Mouse (Mus musculus) lung, embryonic 15.5 days (tissue): ENCODE measurements around the gene Hmgb1. TPM values are rescaled to one million over a fixed set of nuclear protein-coding genes. Genes with fewer than 3 reads are reported as not detected.
"Not testable (repeated sequence)": the region's sequence is repeated elsewhere in the genome, so short reads cannot be mapped to it uniquely, and the experiment has no call there.

Source experiments
- ATAC-seq: fragments of 200-750 bp; cut with Nextera tagmentation; 2 replicates; pipeline ENCODE4 v1.8.0; 2017; ENCODE audit warnings: moderate number of reproducible peaks, borderline replicate concordance; ENCODE audit not compliant: low FRiP score, low TSS enrichment; ENCODE audit errors: extremely low read depth
- H3K27ac ChIP-seq: fragments of 300-500 bp; sonication (generic); 2 replicates; pipeline ENCODE4 v1.5.1; 2015; ENCODE audit warnings: moderate library complexity, mild to moderate bottlenecking, inconsistent platforms
- H3K27me3 ChIP-seq: fragments of 300-500 bp; sonication (generic); 2 replicates; pipeline ENCODE4 v1.6.1; 2015; ENCODE audit warnings: inconsistent platforms
- H3K36me3 ChIP-seq: fragments of 300-500 bp; sonication (generic); 2 replicates; pipeline ENCODE4 v1.6.1; 2015; ENCODE audit warnings: inconsistent platforms
- H3K4me1 ChIP-seq: fragments of 300-500 bp; sonication (generic); 2 replicates; pipeline ENCODE4 v1.6.1; 2015; ENCODE audit warnings: inconsistent platforms
- H3K4me2 ChIP-seq: fragments of 300-500 bp; sonication (generic); 2 replicates; pipeline ENCODE4 v1.6.1; 2015; ENCODE audit warnings: inconsistent platforms, mild to moderate bottlenecking, moderate library complexity
- H3K4me3 ChIP-seq: fragments of 300-500 bp; sonication (generic); 2 replicates; pipeline ENCODE4 v1.5.1; 2015; ENCODE audit warnings: mild to moderate bottlenecking, inconsistent platforms
- H3K9ac ChIP-seq: fragments of 300-500 bp; sonication (generic); 2 replicates; pipeline ENCODE4 v1.6.1; 2015; ENCODE audit warnings: inconsistent platforms
- H3K9me3 ChIP-seq: fragments of 300-500 bp; sonication (generic); 2 replicates; pipeline ENCODE4 v1.6.1; 2016; ENCODE audit warnings: inconsistent platforms
- WGBS: fragments of 180-500 bp; shearing (Covaris S2); methylation state at CpG from one replicate; pipeline ENCODE4 v1.1.7; 2015; 5-methylcytosine and 5-hydroxymethylcytosine counted together
- polyA plus RNA-seq: library from polyadenylated mRNA; unstranded; fragments of >200 nt; fragmentation: Nextera tagmentation; extraction: Ambion mirVana; gene quantifications from 2 replicates; pipeline ENCODE4 v1.2.1, GENCODE M21; 2015

Gene Hmgb1
- polyA plus RNA-seq, 1 experiment from 2014 or later: 1,537 TPM

DNA sequence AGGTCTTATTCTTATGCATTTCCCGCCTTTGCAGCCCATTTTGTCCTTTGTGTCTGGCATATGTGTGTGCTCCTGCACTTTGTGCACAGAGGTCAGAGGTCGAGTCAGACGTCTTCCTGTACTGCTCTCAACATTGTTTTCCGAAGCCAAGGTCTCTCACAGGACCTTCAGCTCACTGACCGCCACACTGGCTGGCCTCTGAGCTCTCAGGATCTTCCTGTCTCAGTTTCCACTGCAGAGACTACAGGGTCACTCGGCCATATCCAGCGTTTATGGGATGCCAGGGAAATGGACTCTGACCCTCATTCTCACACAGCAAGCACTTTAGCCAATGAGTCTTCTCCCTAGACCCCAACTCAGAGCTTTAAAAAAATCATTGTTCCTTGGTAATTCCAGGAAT, 19.4 kb downstream of the Hmgb1 start:
- 0 out of 2 replicates have a peak, but pooled peaks cover 11% of the 10 kb centered on the region for H3K4me1 ChIP-seq
- H3K9ac ChIP-seq: no peak overlapping the region
- WGBS: 43% methylated on average over 7 of the region's 7 CpGs
- no peaks in the 10 kb centered on the region for H3K9me3 ChIP-seq
- no peak overlapping the region for H3K4me2 ChIP-seq
- no peak for ATAC-seq
- H3K27ac ChIP-seq: no peak overlapping the region
- no peak overlapping the region for H3K4me3 ChIP-seq
- no peaks in the 10 kb centered on the region for H3K27me3 ChIP-seq
- no peaks in the 10 kb centered on the region for H3K36me3 ChIP-seq

DNA sequence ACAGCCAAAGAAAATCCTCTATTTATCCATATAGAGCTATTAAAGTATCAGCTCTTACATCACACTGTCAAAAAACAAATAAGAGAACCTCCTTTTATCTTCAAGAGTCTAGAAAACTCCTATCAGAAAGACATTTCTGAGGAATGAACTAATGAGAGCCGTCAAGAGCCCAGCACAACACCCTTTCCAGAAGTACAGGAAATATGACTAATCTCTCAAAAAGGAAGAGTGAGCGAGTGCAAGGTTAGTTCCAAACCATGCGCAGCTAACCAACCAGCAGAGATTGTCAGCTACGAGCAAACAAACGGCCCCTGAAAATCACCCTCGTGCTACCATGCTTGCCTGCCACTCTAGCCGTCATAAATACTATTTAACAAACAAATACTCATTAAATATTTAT, 21.4 kb downstream of the Hmgb1 start:
- 29% methylated on average over 7 of the region's 7 CpGs for WGBS
- Histone ChIP-seq H3K4me3 (no peak overlapping the region), H3K9ac (no peak overlapping the region), H3K36me3 (no peaks in the 10 kb centered on the region), H3K4me2 (no peak overlapping the region), H3K9me3 (no peaks in the 10 kb centered on the region), H3K27ac (no peak overlapping the region), H3K4me1 (0 out of 2 replicates have a peak, but pooled peaks cover 6% of the 10 kb centered on the region), H3K27me3 (no peaks in the 10 kb centered on the region)
- ATAC-seq: no peak

DNA sequence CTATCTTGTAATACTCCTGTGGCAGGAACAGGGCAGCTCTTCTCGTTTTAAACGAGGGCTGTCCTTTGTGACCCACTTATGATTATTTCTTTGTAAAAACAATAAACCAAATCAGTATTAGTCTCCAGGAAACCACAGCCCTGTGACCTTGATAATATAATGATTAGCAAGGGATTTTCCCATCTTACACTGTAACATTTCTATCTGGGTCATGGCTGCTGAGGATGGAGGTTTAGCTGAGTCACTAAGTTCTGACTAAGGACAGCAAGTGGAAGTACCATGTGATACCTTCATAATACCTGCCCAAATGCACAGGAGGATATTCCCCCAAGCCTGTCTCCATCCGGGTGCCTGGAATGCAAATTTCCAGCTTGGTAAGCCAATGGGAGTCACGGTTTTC, 23.8 kb downstream of the Hmgb1 start:
- no peak for ATAC-seq

DNA sequence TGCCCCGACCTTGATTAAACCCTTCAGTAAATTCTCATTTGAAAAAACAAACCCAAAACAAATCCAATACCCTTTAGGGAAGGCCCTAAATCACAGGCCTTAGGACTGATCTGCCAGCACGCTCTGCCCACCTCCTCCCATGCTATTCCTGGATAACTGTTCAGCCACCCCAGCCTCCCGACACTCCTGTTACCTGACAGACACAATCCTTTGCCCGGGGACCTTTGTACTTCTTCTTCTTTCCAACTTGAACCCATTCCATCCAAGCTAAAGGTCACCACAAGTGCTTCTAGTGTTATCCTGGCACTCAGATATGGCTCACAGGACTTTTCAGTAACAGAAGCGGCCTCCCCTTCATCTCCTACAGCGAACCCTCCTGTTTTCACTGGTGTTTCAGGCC, 25.3 kb downstream of the Hmgb1 start:
- Histone ChIP-seq H3K4me3 (no peak overlapping the region), H3K27ac (no peak overlapping the region)
- WGBS: 84% methylated on average over 6 of the region's 6 CpGs

More for the DNA sequence above, 23.8 kb downstream of the Hmgb1 start:
- H3K9me3 ChIP-seq: no peaks in the 10 kb centered on the region
- no peak overlapping the region for H3K4me3 ChIP-seq
- H3K36me3 ChIP-seq: no peaks in the 10 kb centered on the region
- H3K4me1 ChIP-seq: 0 out of 2 replicates have a peak, but pooled peaks cover 6% of the 10 kb centered on the region
- no peak overlapping the region for H3K27ac ChIP-seq
- no peak overlapping the region for H3K9ac ChIP-seq
- H3K27me3 ChIP-seq: no peaks in the 10 kb centered on the region
- no peak overlapping the region for H3K4me2 ChIP-seq
- 61% methylated on average over 4 of the region's 4 CpGs for WGBS

DNA sequence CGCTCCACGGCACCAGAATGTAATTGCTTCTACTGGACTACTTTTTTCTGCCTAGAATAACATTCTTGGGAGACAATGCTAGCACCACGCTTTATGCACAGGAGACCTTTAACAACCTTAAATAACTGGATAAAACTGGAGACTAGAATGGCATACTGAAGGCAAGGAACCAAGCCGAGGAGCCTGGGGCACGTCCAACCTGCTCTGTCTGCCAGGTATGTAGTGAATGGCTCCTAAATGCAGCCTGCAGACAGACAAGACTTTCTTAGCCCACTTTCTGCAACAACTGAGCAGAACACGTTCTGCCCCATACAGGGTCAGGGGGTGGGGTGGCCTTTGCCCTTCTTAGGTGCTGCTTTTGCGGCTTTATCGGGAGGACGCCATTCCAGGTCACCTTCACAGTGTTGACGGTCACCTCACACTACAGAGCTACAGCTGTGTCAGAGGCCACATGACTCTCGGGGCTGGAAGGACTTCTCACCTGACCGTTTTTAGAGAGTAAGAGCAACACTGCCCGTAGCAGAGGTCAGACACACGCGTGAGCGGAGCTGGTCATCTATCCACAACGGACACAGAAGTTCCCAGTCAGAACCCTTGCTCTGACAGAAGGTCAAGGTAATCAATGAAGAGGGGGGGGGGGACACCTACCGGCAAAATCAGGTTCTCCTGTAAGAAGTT, 27.3 kb downstream of the Hmgb1 start:
- 83% methylated on average over 18 of the region's 18 CpGs for WGBS
- ATAC-seq: no peak
- no peak overlapping the region for H3K9ac ChIP-seq

More for the DNA sequence above, 25.3 kb downstream of the Hmgb1 start:
- H3K36me3 ChIP-seq: no peaks in the 10 kb centered on the region
- H3K4me2 ChIP-seq: no peak overlapping the region
- no peaks in the 10 kb centered on the region for H3K9me3 ChIP-seq
- H3K9ac ChIP-seq: no peak overlapping the region
- no peaks in the 10 kb centered on the region for H3K27me3 ChIP-seq
- H3K4me1 ChIP-seq: 0 out of 2 replicates have a peak, but pooled peaks cover 6% of the 10 kb centered on the region
- no peak for ATAC-seq

DNA sequence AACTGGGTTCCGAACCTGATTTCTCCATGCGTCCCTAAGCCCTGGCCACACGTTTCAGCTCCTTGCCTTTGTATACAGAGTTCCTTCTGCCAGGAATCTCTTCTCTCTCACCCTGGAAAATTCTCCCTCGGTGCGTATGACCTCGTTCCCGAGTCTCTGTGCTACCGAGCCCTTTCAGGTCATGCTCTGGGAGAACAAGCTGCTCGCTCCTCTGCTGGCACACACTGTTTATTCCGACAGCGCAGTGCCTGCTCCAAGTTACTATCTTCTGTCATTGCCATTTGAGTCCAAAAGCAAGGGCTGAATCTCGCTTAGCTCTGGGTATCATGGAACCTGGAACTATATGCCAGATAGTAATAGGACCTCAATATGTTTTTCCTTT, 31.5 kb downstream of the Hmgb1 start:
- Histone ChIP-seq H3K36me3 (no peaks in the 10 kb centered on the region), H3K4me2 (peak overlapping the region; percentile 42), H3K4me1 (no peaks in the 10 kb centered on the region), H3K27ac (peak overlapping the region; percentile 86), H3K9me3 (no peaks in the 10 kb centered on the region), H3K27me3 (no peaks in the 10 kb centered on the region), H3K9ac (no peak overlapping the region), H3K4me3 (no peak overlapping the region)
- WGBS: 36% methylated on average over 12 of the region's 12 CpGs
- 0 out of 2 replicates have a peak, but pooled peaks have one; percentile 54 for ATAC-seq

More for the DNA sequence above, 27.3 kb downstream of the Hmgb1 start:
- Histone ChIP-seq H3K4me2 (no peak overlapping the region), H3K27ac (no peak overlapping the region), H3K36me3 (no peaks in the 10 kb centered on the region), H3K9me3 (no peaks in the 10 kb centered on the region), H3K4me3 (no peak overlapping the region), H3K4me1 (no peaks in the 10 kb centered on the region), H3K27me3 (no peaks in the 10 kb centered on the region)

DNA sequence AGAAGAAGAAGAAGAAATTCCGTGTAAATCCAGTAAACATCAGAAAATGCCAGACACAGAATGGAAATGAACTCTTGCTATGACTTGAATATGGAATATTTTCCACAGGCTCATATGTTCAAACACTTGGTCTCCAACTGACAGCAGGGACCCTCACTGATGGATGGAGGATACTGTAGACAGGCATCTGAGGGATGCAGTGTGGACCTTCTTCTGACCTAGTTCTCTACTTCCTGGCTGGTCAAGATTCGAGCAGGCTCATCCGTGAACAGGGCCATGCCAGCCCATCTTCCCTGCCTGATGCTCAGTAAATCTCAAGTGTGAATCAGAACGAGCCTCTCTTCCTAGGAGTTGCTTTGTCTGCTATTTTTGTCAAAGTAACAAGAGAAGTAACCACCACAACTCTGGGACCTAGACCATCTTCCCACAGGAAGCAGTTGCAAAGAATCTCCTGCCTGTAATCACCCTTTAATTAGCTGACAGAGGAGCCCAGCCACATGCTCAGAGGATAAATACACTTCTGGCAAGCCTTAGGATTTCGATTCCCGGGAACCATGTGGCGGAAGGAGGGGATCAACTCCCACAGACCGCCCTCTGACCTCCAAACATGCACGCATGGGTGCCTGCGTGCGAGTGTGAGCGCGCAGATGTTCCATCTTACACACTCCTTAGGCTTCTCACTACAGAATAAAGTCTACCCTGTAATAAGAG, 32.1 kb downstream of the Hmgb1 start:
- ATAC-seq: peak; percentile 89
- Histone ChIP-seq H3K36me3 (no peaks in the 10 kb centered on the region), H3K27ac (peak overlapping the region; percentile 86), H3K4me3 (no peak overlapping the region), H3K4me1 (no peaks in the 10 kb centered on the region), H3K4me2 (peak overlapping the region; percentile 42), H3K27me3 (no peaks in the 10 kb centered on the region), H3K9me3 (no peaks in the 10 kb centered on the region), H3K9ac (no peak overlapping the region)
- WGBS: 31% methylated on average over 13 of the region's 13 CpGs

DNA sequence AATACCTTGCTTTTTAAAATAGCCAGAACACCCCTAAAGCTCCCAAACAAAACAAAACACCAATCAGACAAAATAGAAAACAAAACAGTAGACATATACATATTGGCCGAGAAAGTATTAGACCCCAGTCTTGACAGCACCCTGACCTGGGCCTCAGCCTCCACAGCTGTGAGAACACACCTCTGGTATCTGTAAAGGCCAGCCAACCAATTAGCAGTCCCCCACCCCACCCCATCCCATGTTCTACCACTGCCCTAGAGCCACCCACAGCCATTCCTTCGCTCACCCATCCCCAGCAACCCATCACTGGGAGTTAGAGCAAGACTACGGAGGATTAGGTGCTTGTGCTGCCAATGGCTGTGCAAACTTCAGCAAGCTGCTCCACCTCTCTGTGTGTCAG, 33.4 kb downstream of the Hmgb1 start:
- H3K27me3 ChIP-seq: no peaks in the 10 kb centered on the region
- no peak overlapping the region for H3K4me2 ChIP-seq
- H3K4me3 ChIP-seq: no peak overlapping the region
- H3K9ac ChIP-seq: no peak overlapping the region
- H3K27ac ChIP-seq: peak overlapping the region; percentile 86
- no peaks in the 10 kb centered on the region for H3K36me3 ChIP-seq
- ATAC-seq: no peak
- no peaks in the 10 kb centered on the region for H3K9me3 ChIP-seq
- WGBS: 87% methylated on average over 3 of the region's 3 CpGs
- H3K4me1 ChIP-seq: no peaks in the 10 kb centered on the region

DNA sequence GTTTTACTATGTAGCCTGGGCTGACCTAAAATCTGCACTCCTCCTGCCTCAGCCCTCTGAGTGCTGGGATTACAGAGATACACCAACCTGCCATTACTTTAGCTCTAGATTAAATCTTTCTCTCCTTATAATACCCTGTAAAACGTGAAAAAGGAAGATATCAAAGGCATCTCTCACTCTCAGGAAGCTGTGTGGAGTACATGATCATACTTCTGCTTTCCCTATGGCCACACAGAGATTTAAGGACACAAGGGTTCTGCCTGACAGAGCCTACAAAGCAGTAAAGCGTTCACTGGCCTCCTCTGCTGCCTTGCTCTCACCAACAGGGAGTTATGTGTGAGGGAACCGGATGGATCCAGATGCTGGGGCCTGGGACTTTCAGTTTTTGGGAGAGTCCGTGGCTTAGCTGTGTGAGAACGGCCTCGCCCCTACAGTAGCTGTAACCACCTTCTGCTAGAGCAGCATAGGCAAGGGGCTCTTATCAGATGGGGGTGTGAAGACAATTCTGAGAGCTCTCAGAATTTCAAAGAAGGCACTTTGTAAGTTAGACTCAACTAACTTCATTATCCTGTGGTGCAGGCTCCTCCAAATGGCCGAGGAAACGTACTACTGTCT, 36.8 kb downstream of the Hmgb1 start:
- WGBS: 65% methylated on average over 8 of the region's 8 CpGs
- Histone ChIP-seq H3K36me3 (no peaks in the 10 kb centered on the region), H3K27ac (no peak overlapping the region), H3K4me2 (no peak overlapping the region), H3K4me1 (no peaks in the 10 kb centered on the region), H3K9ac (no peak overlapping the region), H3K4me3 (no peak overlapping the region), H3K27me3 (no peaks in the 10 kb centered on the region), H3K9me3 (no peaks in the 10 kb centered on the region)
- ATAC-seq: no peak

DNA sequence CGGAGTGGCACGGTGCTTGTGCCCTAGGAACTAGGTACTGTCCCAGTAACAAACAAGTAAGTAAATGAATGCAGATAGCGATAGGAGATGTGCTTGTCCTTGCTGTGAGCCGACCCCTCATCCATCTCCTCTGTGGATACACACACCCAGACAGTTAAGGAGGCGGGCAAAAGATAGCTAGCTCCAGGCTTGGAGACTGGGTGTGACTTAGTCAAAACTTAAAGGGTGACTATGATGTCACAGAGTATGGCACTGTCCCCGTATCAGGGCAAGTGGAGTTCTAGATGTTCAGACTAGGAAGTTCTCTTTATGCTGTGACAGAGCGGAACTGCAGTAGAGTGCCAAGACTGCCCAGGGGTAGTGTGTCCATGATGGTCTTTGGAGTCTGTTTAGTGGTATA, 37.6 kb downstream of the Hmgb1 start:
- H3K9ac ChIP-seq: no peak overlapping the region
- H3K4me3 ChIP-seq: no peak overlapping the region
- no peaks in the 10 kb centered on the region for H3K27me3 ChIP-seq
- no peaks in the 10 kb centered on the region for H3K9me3 ChIP-seq
- 64% methylated on average over 7 of the region's 7 CpGs for WGBS
- no peak overlapping the region for H3K27ac ChIP-seq
- no peaks in the 10 kb centered on the region for H3K36me3 ChIP-seq
- H3K4me1 ChIP-seq: no peaks in the 10 kb centered on the region
- ATAC-seq: no peak
- H3K4me2 ChIP-seq: no peak overlapping the region

DNA sequence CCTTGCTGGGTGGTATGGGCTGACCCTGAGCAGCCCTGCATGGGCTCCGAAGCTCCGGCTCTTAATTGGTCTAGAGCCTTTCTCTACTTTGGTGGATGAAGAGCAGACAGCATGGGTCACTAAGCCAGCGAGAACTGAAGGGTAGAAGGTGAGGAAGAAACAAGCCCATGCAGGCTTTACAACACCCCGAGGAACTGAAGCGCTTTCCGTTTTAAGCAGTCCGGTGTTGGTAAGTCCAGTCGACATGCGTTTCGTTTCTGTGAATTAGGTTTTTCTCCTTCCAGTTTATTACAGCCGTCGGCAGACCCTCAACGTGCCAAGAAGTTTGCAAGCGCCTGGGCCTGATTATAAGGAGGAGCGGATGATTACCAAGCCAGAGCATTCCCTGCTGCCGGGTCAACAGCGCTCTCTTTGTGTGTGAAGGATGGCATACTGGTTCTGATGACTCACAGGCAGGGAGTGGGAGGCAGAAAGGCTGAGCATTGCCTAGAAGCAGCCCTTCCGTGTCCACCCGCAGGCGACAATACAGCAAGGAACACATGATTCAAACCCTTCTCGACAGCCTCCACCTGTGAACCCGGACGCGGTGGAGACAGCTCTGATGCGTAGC, 40.4 kb downstream of the Hmgb1 start:
- no peak overlapping the region for H3K27ac ChIP-seq

DNA sequence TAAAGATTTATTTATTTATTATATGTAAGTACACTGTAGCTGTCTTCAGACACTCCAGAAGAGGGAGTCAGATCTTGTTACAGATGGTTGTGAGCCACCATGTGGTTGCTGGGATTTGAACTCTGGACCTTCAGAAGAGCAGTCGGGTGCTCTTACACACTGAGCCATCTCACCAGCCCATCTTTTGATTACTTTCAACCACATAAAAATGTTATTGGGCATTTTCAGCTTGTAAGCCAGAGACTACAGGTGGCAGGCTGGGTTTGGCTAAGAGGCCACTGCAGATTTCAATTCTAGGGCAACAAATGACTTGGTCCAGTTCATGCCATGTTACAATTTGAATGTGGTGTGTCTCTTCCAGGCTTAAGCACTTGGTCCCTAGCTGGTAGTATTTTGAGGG, 43.1 kb downstream of the Hmgb1 start:
- ATAC-seq, H3K4me1 ChIP-seq: not testable (repeated sequence)

More for the DNA sequence above, 40.4 kb downstream of the Hmgb1 start:
- Histone ChIP-seq H3K4me2 (no peak overlapping the region), H3K9me3 (no peaks in the 10 kb centered on the region), H3K27me3 (no peaks in the 10 kb centered on the region), H3K4me1 (no peaks in the 10 kb centered on the region), H3K9ac (no peak overlapping the region), H3K36me3 (no peaks in the 10 kb centered on the region), H3K4me3 (no peak overlapping the region)
- WGBS: 58% methylated on average over 25 of the region's 25 CpGs
- no peak for ATAC-seq

More for the DNA sequence above, 43.1 kb downstream of the Hmgb1 start:
- not testable (repeated sequence) for H3K4me3 ChIP-seq, H3K27me3 ChIP-seq, H3K36me3 ChIP-seq, H3K27ac ChIP-seq, H3K9ac ChIP-seq, H3K4me2 ChIP-seq, H3K9me3 ChIP-seq
- WGBS: 85% methylated on average over 1 of the region's 1 CpGs
